ENCODE assay signal across 9 mouse cellular contexts in genomic region chr15:75120066-75120465, GRCm38 (mm10). TPM values are rescaled to one million over a fixed set of nuclear protein-coding genes. Genes with fewer than 3 reads are reported as not detected.
DNase-seq lines count a peak whose midpoint lies in the region; ATAC-seq lines count a peak whose summit lies in the region.
"Had no signal": no experiment of that assay in that cellular context is flagged by ENCODE, and none has a peak within 500 bp of the region (broad histone marks: within the 10 kb centered on the region; RNA-seq: fewer than 3 reads in every experiment).

No protein-coding gene starts in this region.

- no peak for ATAC-seq in heart, embryonic 12.5 days (ENCODE audit: insufficient number of reproducible peaks, low FRiP score)

- no peak overlapping the region for H3K27ac ChIP-seq in heart, embryonic 12.5 days (ENCODE audit: poor library complexity, severe bottlenecking)
- H3K27ac ChIP-seq: heart, embryonic 13.5 days had no signal

- intact Hi-C loops in heart, postnatal 10 days (cut with DNase I): no loop called here
- intact Hi-C loops in heart, postnatal 36 days (cut with DNase I): no loop called here

- no peak overlapping the region for H3K4me3 ChIP-seq in heart, embryonic 12.5 days
- H3K4me3 ChIP-seq: heart, embryonic 13.5 days had no signal

- DNase-seq in heart, postnatal 10 days: peak; percentile 5 to 22
- DNase-seq in B cell, adult 2 months: peak; percentile 71 to 75
- peak; percentile 67 for DNase-seq in R1 (ENCODE audit: low read depth, low spot score)
- peak; percentile 9 to 13 for DNase-seq in heart, postnatal 36 days
- DNase-seq in skeletal muscle tissue, adult 2 months (ENCODE audit: low read depth, low spot score): peak; percentile 5
- no peak for DNase-seq in gastrocnemius, postnatal 4 days (ENCODE audit: low spot score in 2 of 2)
- no peak for DNase-seq in cerebellum, postnatal 4 days (ENCODE audit: low spot score in 2 of 2)

- no peaks in the 10 kb centered on the region for H3K36me3 ChIP-seq in heart, embryonic 12.5 days
- H3K36me3 ChIP-seq: heart, embryonic 13.5 days had no signal

- no peaks in the 10 kb centered on the region for H3K27me3 ChIP-seq in heart, embryonic 12.5 days (replicated peaks)
- H3K27me3 ChIP-seq: heart, embryonic 13.5 days had no signal

- 18% methylated on average over 2 of the region's 2 CpGs for WGBS in heart, embryonic 12.5 days

- no peaks in the 10 kb centered on the region for H3K4me1 ChIP-seq in heart, embryonic 12.5 days (replicated peaks)
- H3K4me1 ChIP-seq: heart, embryonic 13.5 days had no signal

- H3K9ac ChIP-seq in heart, embryonic 12.5 days: no peak overlapping the region
- H3K9ac ChIP-seq: heart, embryonic 13.5 days had no signal

- H3K4me2 ChIP-seq in heart, embryonic 12.5 days: no peak overlapping the region
- H3K4me2 ChIP-seq: heart, embryonic 13.5 days had no signal

- H3K9me3 ChIP-seq in heart, embryonic 12.5 days (replicated peaks): no peaks in the 10 kb centered on the region
- H3K9me3 ChIP-seq: heart, embryonic 13.5 days had no signal

RNA-seq across cellular contexts. Expression of gene Ly6c2, which starts 8.3 kb away (rescaled TPM):
- 1 to 10 TPM; 5.8 to 6.6 TPM for total RNA-seq in heart, postnatal 10 days (2021)
- polyA plus RNA-seq in heart, embryonic 12.5 days (2016; fragmentation: Nextera tagmentation; extraction: Ambion mirVana): not detected in 2 replicates
- total RNA-seq in heart, postnatal 36 days (2021): 10 to 100 TPM in 1 of 2 experiments, 1 to 10 TPM in 1; 4.9 to 15.7 TPM
- total RNA-seq in gastrocnemius, postnatal 4 days (2021): 1 to 10 TPM; 1.6 to 1.7 TPM

RNA-seq across cellular contexts. Expression of gene Ly6g, which starts 35.0 kb away (rescaled TPM):
- total RNA-seq in heart, postnatal 10 days (2021): not detected
- not detected in 2 replicates for polyA plus RNA-seq in heart, embryonic 12.5 days (2016; fragmentation: Nextera tagmentation; extraction: Ambion mirVana)
- not detected for total RNA-seq in heart, postnatal 36 days (2021)
- total RNA-seq in gastrocnemius, postnatal 4 days (2021): not detected
- polyA plus RNA-seq: heart, embryonic 13.5 days had no signal

Comparison
In these comparisons a context has a peak if more than half of its experiments do, and no peak if none do; other contexts are left out.
1. DNase-seq: peak in heart, postnatal 10 days (2 of 2), B cell, adult 2 months (2 of 2), R1 (single experiment), heart, postnatal 36 days (2 of 2) and skeletal muscle tissue, adult 2 months (single experiment); none in gastrocnemius, postnatal 4 days (0 of 2) and cerebellum, postnatal 4 days (0 of 2).